Mouse (Mus musculus) midbrain, postnatal 0 days (tissue): ENCODE results near the gene Ifit1bl1. TPM values are rescaled to one million over a fixed set of nuclear protein-coding genes. Genes with fewer than 3 reads are reported as not detected.

ENCODE experiments used
- ATAC-seq: fragments of 200-750 bp; cut with Nextera tagmentation; 2 replicates; pipeline ENCODE4 v1.8.0; 2017; ENCODE audit warnings: moderate number of reproducible peaks, mild to moderate bottlenecking, moderate TSS enrichment, moderate library complexity; ENCODE audit not compliant: low FRiP score
- DNase-seq: peaks from one replicate; pipeline ENCODE4 v3.0.0-alpha.2; 2015; ENCODE audit warnings: low spot score
- H3K27ac ChIP-seq: fragments of 300-500 bp; sonication (generic); 2 replicates; pipeline ENCODE4 v1.5.1; 2014; ENCODE audit warnings: low read depth, mild to moderate bottlenecking, low read length, mixed read lengths
- H3K27me3 ChIP-seq: fragments of 300-500 bp; sonication (generic); 2 replicates; pipeline ENCODE4 v1.6.1; 2014; ENCODE audit warnings: low read length, control low read depth, mixed read lengths; ENCODE audit not compliant: insufficient read depth
- H3K36me3 ChIP-seq: fragments of 300-500 bp; sonication (generic); 2 replicates; pipeline ENCODE4 v1.6.1; 2014; ENCODE audit warnings: low read length, control low read depth, mixed read lengths; ENCODE audit not compliant: insufficient read depth
- H3K4me1 ChIP-seq: fragments of 300-500 bp; sonication (generic); 2 replicates; pipeline ENCODE4 v1.6.1; 2014; ENCODE audit warnings: mild to moderate bottlenecking, control low read depth, antibody characterized with exemption, low read length, mixed read lengths; ENCODE audit not compliant: insufficient read depth
- H3K4me2 ChIP-seq: fragments of 300-500 bp; sonication (generic); 2 replicates; pipeline ENCODE4 v1.6.1; 2014; ENCODE audit warnings: low read depth, mild to moderate bottlenecking, low read length, mixed read lengths; ENCODE audit not compliant: poor library complexity, severe bottlenecking
- H3K4me3 ChIP-seq: fragments of 300-500 bp; sonication (generic); 2 replicates; pipeline ENCODE4 v1.5.1; 2014; ENCODE audit warnings: low read depth, mild to moderate bottlenecking, low read length, moderate library complexity
- H3K9ac ChIP-seq: fragments of 300-500 bp; sonication (generic); replicated peaks from 2 replicates; pipeline ENCODE4 v1.6.1; 2014; ENCODE audit warnings: mild to moderate bottlenecking, low read length, moderate library complexity, mixed read lengths; ENCODE audit not compliant: poor library complexity, severe bottlenecking
- H3K9me3 ChIP-seq: fragments of 300-500 bp; sonication (generic); 2 replicates; pipeline ENCODE4 v1.6.1; 2016; ENCODE audit warnings: low read length, control low read depth
- CTCF ChIP-seq: IDR thresholded peaks from 2 replicates; pipeline ENCODE4 v1.5.1; 2016; ENCODE audit warnings: antibody characterized with exemption, mild to moderate bottlenecking
- WGBS: fragments of 180-500 bp; shearing (Covaris S2); extraction: QIAGEN DNeasy Blood & Tissue Kit; methylation state at CpG from one replicate; pipeline ENCODE4 v1.1.7; 2014; 5-methylcytosine and 5-hydroxymethylcytosine counted together
- polyA plus RNA-seq: library from polyadenylated mRNA; unstranded; fragments of >200 nt; fragmentation: Nextera tagmentation; extraction: Ambion mirVana; gene quantifications from 2 replicates; pipeline ENCODE4 v1.2.1, GENCODE M21; 2015
- total RNA-seq: library from RNA; depleted of rRNA; stranded (reverse); fragments of >200 nt; gene quantifications from 2 replicates; pipeline ENCODE4 v1.2.3, GENCODE M21; 2014

Gene Ifit1bl1
- total and polyA plus RNA-seq, 2 experiments from 2014 or later = 1.4 TPM

DNA sequence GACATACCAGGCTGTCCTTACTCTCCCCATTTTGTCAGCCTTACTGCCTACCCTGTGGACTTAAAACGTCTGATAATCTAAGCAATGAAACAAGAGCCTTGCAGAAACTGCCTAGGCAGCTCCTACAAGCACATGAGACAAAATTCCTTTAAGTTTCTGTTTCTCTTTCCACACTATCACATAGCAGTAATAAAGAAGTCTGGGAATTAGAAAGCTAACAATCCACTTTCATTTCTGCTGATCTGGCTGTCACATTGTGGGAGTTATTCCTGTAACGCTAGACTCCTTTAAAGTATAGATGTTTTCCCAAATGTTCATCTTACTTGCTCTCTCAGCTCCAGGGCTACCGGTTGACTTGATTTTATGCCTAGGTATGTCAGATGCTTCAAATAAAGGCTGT, 48.2 kb downstream of the Ifit1bl1 start:
- Histone ChIP-seq H3K4me3 (no peak overlapping the region), H3K36me3 (no peaks in the 10 kb centered on the region), H3K4me2 (peak overlapping the region; percentile 22), H3K9ac (0 out of 2 replicates have a peak overlapping the region, but pooled peaks have one; percentile 36), H3K27me3 (no peaks in the 10 kb centered on the region), H3K9me3 (no peaks in the 10 kb centered on the region), H3K27ac (peak overlapping the region; percentile 43), H3K4me1 (peaks cover 6% of the 10 kb centered on the region; the same call in 1 of the 2 replicates)
- ATAC-seq (no peak), DNase-seq (no peak)
- 63% methylated on average over 3 of the region's 3 CpGs for WGBS
- no peak for TF ChIP-seq CTCF

DNA sequence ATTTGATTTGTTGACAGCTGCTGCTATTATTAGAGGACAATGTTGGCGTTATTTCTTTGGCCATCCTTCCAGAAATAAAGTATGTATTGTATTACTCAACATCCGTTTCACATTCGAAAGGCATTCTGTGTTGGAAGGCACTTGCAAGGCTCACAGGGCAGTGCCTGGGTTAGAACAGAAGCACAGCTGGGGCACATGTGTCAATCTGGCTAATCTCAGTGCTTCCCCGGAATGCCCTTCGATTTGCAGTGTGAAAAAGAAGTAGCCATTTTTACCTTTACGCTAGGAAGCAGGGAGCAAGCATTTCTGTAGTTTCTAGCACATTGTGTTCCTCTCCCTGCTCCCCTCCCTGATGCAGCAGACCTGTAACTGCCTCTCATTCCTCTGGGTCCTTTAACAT, 48.7 kb downstream of the Ifit1bl1 start:
- TF ChIP-seq CTCF = no peak
- Histone ChIP-seq H3K27ac (peak overlapping the region; percentile 43), H3K9me3 (no peaks in the 10 kb centered on the region), H3K4me3 (no peak overlapping the region), H3K4me1 (peaks cover 6% of the 10 kb centered on the region; the same call in 1 of the 2 replicates), H3K27me3 (no peaks in the 10 kb centered on the region), H3K36me3 (no peaks in the 10 kb centered on the region), H3K4me2 (peak overlapping the region; percentile 22), H3K9ac (0 out of 2 replicates have a peak overlapping the region, but pooled peaks have one; percentile 36)
- 37% methylated on average over 6 of the region's 6 CpGs for WGBS
- ATAC-seq (no peak), DNase-seq (no peak)

DNA sequence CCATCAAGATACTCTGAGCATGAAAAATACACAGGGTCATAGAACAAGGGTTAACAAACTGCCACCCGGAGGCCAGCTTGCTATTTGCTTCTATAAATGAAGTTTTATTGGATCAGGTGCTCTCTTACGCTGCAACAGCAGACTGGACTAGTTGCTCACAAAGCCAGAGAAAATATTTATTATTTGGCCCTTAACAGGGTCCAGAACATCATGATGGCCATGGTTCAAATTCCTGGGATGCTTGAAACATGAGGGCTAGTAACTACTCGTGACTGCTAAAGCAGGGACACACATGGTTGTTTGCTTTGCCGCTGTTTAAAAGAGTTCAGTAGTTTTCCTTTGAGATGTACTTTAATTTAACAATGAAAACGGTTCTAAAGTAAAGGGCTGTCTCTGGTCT, 49.8 kb downstream of the Ifit1bl1 start:
- DNase-seq (no peak), ATAC-seq (no peak)
- Histone ChIP-seq H3K27me3 (no peaks in the 10 kb centered on the region), H3K27ac (no peak overlapping the region), H3K9ac (no peak overlapping the region), H3K4me1 (peaks cover 6% of the 10 kb centered on the region; the same call in 1 of the 2 replicates), H3K9me3 (no peaks in the 10 kb centered on the region), H3K4me2 (peak overlapping the region; percentile 18), H3K4me3 (no peak overlapping the region), H3K36me3 (no peaks in the 10 kb centered on the region)
- TF ChIP-seq CTCF = no peak
- 64% methylated on average over 5 of the region's 5 CpGs for WGBS

DNA sequence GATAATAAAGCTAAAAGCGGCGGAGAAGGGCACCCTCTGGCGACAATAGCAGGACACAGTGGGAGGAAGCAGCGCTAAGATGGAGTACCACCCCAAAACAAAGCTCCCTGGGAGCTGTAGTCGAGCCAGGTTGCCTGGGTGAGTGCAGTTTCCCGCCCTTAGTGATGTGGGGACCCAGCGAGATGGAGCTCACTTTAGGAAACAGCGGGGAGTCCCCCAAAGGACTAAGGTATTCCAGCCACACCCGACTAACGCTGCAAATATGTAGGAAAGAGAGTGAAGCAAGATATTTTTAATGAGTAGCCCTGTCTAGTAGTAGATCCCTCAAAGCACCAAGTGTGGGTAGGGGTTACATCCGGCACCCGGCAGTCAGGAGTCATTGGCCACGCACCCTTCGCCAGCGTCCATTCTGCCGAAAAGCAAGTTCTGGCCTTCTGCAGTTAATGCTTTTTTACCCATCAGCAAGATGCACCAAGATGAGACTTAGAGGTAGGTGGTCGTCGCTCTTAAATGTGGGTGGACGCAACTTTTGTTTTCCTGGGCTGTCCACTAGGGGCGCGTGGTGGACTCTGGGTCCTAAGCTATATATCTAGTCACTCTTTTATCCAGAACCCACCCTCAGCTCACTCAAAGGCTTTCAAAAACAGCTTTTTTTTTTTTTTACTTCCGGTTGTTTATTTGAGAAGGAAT, 51.1 kb downstream of the Ifit1bl1 start, which contains the start of gene Ifit2:
Ifit2 (plus strand) TSS at position 161 of the 690 bp plus-strand sequence.
- H3K27ac ChIP-seq = peak within 1 kb of the TSS; percentile 73
- peak within 1 kb of the TSS; percentile 73 for H3K4me2 ChIP-seq
- no peaks in the 10 kb centered on the region for H3K9me3 ChIP-seq
- peaks cover 6% of the 10 kb centered on the region; the same call in 1 of the 2 replicates for H3K4me1 ChIP-seq
- H3K9ac ChIP-seq = peak within 1 kb of the TSS; percentile 44
- ATAC-seq (peak; percentile 94), DNase-seq (peak; percentile 92)
- peak within 1 kb of the TSS; percentile 49 for H3K4me3 ChIP-seq
- H3K27me3 ChIP-seq = no peaks in the 10 kb centered on the region
- WGBS = under 1% methylated on average over 22 of the region's 22 CpGs
- TF ChIP-seq CTCF = peak; percentile 82
- no peaks in the 10 kb centered on the region for H3K36me3 ChIP-seq

DNA sequence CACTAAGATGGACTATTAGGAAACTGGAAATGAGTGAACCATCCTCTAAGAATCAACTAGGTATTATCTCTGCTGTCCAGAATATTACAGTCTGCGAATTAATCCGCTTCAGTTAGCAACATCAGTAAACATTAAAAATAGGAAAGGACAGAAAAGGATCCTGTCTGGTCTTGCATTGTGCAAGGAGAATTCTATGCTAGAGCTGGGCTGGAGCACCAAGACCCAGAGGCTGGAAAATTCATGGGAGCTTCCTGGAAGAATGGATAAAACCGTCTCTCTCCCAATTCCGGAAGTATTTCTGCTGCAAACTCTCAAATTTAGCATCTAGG, 51.6 kb downstream of the Ifit1bl1 start:
- no peak for TF ChIP-seq CTCF
- H3K27ac ChIP-seq = peak overlapping the region; percentile 73
- H3K4me2 ChIP-seq = peak overlapping the region; percentile 73
- WGBS = 33% methylated on average over 4 of the region's 4 CpGs
- no peaks in the 10 kb centered on the region for H3K9me3 ChIP-seq
- DNase-seq = no peak
- peak overlapping the region; percentile 44; the same call in 1 of the 2 replicates for H3K9ac ChIP-seq
- H3K36me3 ChIP-seq = no peaks in the 10 kb centered on the region
- H3K27me3 ChIP-seq = no peaks in the 10 kb centered on the region
- H3K4me3 ChIP-seq = peak overlapping the region; percentile 49
- no peak; the same call in 1 of the 2 replicates for ATAC-seq
- peaks cover 6% of the 10 kb centered on the region; the same call in 1 of the 2 replicates for H3K4me1 ChIP-seq

DNA sequence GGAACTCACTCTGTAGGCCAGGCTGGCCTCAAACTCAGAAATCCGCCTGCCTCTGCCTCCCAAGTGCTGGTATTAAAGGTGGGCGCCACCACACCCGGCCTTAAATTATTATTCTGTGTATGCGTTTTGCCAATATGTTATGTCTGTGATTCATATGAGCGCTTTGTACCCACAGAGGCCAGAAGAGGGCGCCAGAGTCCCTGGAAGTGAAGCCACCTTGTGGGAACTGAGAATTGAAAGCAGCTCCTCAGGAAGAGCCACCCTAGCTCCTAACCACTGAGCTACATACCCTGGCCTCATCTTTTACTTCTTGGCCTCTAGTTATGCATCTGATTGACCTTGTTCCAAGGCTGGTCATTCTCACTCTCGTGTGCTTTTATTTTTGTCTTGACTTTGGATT, 53.8 kb downstream of the Ifit1bl1 start:
- Histone ChIP-seq H3K27ac (no peak overlapping the region), H3K36me3 (no peaks in the 10 kb centered on the region), H3K4me3 (no peak overlapping the region), H3K4me2 (no peak overlapping the region), H3K27me3 (no peaks in the 10 kb centered on the region), H3K4me1 (no peaks in the 10 kb centered on the region; the same call in 1 of the 2 replicates), H3K9me3 (no peaks in the 10 kb centered on the region), H3K9ac (no peak overlapping the region)
- peak; percentile 73 for DNase-seq
- 36% methylated on average over 7 of the region's 7 CpGs for WGBS
- peak; percentile 76 for TF ChIP-seq CTCF
- ATAC-seq = no peak
